Mouse (Mus musculus) stomach, embryonic 16.5 days (tissue): Measurements from ENCODE around the gene Mrpl47. TPM values are rescaled to one million over a fixed set of nuclear protein-coding genes. Genes with fewer than 3 reads are reported as not detected.
"Not testable (repeated sequence)": the region's sequence is repeated elsewhere in the genome, so short reads cannot be mapped to it uniquely, and the experiment has no call there.

Experiments used
- ATAC-seq: fragments of 200-750 bp; cut with Nextera tagmentation; 2 replicates; pipeline ENCODE4 v1.8.0; 2017; ENCODE audit warnings: moderate number of reproducible peaks, moderate TSS enrichment; ENCODE audit not compliant: insufficient read depth, low FRiP score
- H3K27ac ChIP-seq: fragments of 300-500 bp; sonication (generic); 2 replicates; pipeline ENCODE4 v1.5.1; 2014; ENCODE audit warnings: low read length
- H3K27me3 ChIP-seq: fragments of 300-500 bp; sonication (generic); 2 replicates; pipeline ENCODE4 v1.6.1; 2014; ENCODE audit warnings: low read length, control low read depth, mixed read lengths; ENCODE audit not compliant: control insufficient read depth, insufficient read depth
- H3K36me3 ChIP-seq: fragments of 300-500 bp; sonication (generic); 2 replicates; pipeline ENCODE4 v1.6.1; 2014; ENCODE audit warnings: low read length; ENCODE audit not compliant: control insufficient read depth, insufficient read depth
- H3K4me1 ChIP-seq: fragments of 300-500 bp; sonication (generic); 2 replicates; pipeline ENCODE4 v1.6.1; 2014; ENCODE audit warnings: low read length, control low read depth, mixed read lengths; ENCODE audit not compliant: control insufficient read depth, insufficient read depth
- H3K4me2 ChIP-seq: fragments of 300-500 bp; sonication (generic); 2 replicates; pipeline ENCODE4 v1.6.1; 2014; ENCODE audit warnings: low read depth, low read length, mixed read lengths
- H3K4me3 ChIP-seq: fragments of 300-500 bp; sonication (generic); replicated peaks from 2 replicates; pipeline ENCODE4 v1.5.1; 2014; ENCODE audit warnings: mild to moderate bottlenecking, low read length
- H3K9ac ChIP-seq: fragments of 300-500 bp; sonication (generic); 2 replicates; pipeline ENCODE4 v1.6.1; 2014; ENCODE audit warnings: low read length
- H3K9me3 ChIP-seq: fragments of 300-500 bp; sonication (generic); replicated peaks from 2 replicates; pipeline ENCODE4 v1.6.1; 2016; ENCODE audit warnings: low read length, control low read depth; ENCODE audit not compliant: control insufficient read depth
- WGBS: fragments of 180-500 bp; shearing (Covaris S2); extraction: QIAGEN DNeasy Blood & Tissue Kit; methylation state at CpG from one replicate; pipeline ENCODE4 v1.1.7; 2014; 5-methylcytosine and 5-hydroxymethylcytosine counted together
- polyA plus RNA-seq: library from polyadenylated mRNA; unstranded; fragments of >200 nt; fragmentation: Nextera tagmentation; extraction: Ambion mirVana; gene quantifications from 2 replicates; pipeline ENCODE4 v1.2.1, GENCODE M21; 2015

The Mrpl47 gene
- polyA plus RNA-seq = 26.4 and 28.1 TPM in 2 replicates

DNA sequence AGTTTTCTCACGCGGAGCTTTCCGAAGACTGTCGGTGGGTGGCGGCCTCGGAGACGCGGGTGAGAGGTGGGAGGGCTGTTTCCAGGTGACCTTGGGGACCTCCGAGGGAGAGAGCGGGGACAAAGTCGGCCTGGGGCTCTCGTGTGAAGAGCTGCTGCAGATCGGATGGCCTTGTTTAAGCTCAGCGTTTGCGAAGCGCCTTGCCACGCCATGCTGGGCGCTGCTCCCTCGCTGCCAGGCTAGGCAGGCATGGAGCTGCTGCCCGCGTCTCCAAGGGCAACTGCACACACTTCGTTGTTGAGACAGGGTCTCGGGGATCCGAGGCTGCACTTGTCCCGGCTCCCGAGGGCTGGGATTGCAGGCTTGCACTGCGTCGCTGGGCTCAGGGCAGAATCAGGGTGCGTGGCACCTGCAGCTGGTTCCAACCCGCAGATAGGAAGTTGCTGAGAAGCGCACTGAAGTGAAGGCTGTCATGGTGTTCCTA is at the start of gene Mrpl47:
Gene Mrpl47 (minus strand): TSS at position 434 of the 484 bp plus-strand sequence.
- no peaks in the 10 kb centered on the region for H3K27me3 ChIP-seq
- H3K36me3 ChIP-seq = peaks cover 4% of the 10 kb centered on the region; the same call in 1 of the 2 replicates
- no peaks in the 10 kb centered on the region for H3K9me3 ChIP-seq
- peak within 1 kb of the TSS; percentile 90 for H3K9ac ChIP-seq
- peak within 1 kb of the TSS; percentile 83 for H3K4me2 ChIP-seq
- under 1% methylated on average over 31 of the region's 31 CpGs for WGBS
- H3K4me1 ChIP-seq = peaks cover 8% of the 10 kb centered on the region
- H3K4me3 ChIP-seq = peak within 1 kb of the TSS; percentile 96
- peak within 1 kb of the TSS; percentile 82 for H3K27ac ChIP-seq
- peak; percentile 33; the same call in 1 of the 2 replicates for ATAC-seq

DNA sequence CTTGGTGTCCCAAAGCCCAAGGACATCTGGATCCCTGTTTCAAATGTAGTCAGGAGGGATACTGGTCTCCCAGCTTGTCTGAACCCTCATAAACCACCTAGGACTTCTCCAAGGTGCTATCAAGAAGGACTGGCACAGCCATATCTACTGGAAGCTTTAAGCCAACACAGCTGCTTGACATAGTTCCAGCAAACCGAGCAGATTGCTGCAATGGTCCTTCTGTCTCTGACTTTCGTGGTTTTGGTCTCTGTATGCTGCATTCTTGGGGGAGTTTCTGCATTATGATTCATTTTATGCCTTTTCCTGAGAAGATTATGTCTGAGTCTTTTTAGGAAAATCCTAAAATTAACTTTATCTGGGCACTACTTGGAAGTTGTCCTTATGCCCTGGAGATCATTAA is 33.4 kb upstream of the Mrpl47 start:
- ATAC-seq = no peak
- no peaks in the 10 kb centered on the region for H3K9me3 ChIP-seq
- no peak overlapping the region for H3K4me3 ChIP-seq
- H3K4me2 ChIP-seq = no peak overlapping the region
- no peaks in the 10 kb centered on the region for H3K27me3 ChIP-seq
- H3K9ac ChIP-seq = no peak overlapping the region
- H3K27ac ChIP-seq = no peak overlapping the region
- no peaks in the 10 kb centered on the region for H3K36me3 ChIP-seq
- no peaks in the 10 kb centered on the region for H3K4me1 ChIP-seq
- 59% methylated on average over 2 of the region's 2 CpGs for WGBS

DNA sequence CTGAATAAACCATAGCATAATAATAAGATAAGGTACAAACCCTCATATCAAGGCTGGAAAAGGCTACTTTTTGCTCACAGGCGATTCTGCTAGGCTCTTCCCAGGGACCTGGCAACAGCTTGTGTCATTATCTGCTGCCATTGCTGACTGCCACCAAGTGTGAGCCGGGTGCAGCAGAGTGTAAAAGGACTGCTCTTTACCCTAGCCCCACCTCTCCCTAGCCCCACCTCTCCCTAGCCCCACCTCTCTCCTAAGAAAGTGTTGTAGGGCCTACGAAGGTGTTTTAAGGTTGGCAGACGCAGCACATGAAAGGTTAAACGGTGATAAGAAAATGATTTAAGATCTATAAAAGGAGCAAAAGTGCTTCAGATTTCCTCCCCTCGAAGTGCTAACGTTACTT is 26.5 kb upstream of the Mrpl47 start:
- Histone ChIP-seq H3K4me1 (no peaks in the 10 kb centered on the region), H3K27me3 (no peaks in the 10 kb centered on the region), H3K4me3 (no peak overlapping the region), H3K9ac (no peak overlapping the region), H3K27ac (no peak overlapping the region), H3K4me2 (no peak overlapping the region), H3K9me3 (no peaks in the 10 kb centered on the region), H3K36me3 (no peaks in the 10 kb centered on the region)
- 35% methylated on average over 7 of the region's 7 CpGs for WGBS
- ATAC-seq = no peak

DNA sequence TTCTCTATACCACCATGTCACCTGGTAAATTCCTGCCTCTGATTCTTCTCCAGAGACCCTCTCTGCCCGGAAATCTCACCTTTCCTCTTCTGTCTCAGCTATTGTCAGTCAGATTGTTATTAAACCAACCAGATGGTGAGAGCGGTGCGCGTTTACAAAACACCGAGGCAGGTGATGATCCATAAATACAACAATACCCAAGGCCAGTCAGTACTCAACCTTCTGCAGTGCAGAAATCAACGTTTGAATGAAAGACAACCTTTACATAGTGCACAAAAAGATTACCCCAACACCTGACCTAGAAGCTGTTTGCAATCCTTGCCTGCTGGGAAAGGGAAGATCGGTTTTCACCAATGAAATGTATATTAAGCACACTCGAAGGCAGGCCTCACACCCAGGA is 25.6 kb upstream of the Mrpl47 start:
- WGBS = 55% methylated on average over 8 of the region's 8 CpGs
- Histone ChIP-seq H3K4me2 (no peak overlapping the region), H3K27ac (no peak overlapping the region), H3K27me3 (no peaks in the 10 kb centered on the region), H3K9me3 (no peaks in the 10 kb centered on the region), H3K4me3 (no peak overlapping the region), H3K4me1 (no peaks in the 10 kb centered on the region), H3K9ac (no peak overlapping the region), H3K36me3 (no peaks in the 10 kb centered on the region)
- ATAC-seq = no peak

DNA sequence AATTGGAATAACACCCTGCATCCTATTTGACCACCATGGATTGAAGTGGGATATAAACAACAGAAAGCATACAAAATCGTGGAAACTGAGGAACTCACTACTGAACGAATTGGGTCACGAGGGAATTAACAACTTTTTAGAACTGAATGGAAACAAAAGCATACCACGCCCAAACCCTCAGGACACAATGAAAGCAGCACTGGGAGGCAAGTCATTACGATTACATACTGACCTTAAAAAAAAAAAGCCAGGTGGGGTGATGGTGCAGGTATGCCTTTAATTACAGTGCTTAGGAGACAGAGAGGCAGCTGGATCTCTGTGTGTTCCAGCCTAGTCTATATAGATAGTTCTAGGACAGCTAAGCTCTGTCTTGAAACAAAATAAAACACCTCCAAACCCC is 21.8 kb upstream of the Mrpl47 start:
- Histone ChIP-seq H3K4me3 (no peak overlapping the region), H3K9ac (no peak overlapping the region), H3K9me3 (no peaks in the 10 kb centered on the region), H3K27ac (no peak overlapping the region), H3K36me3 (no peaks in the 10 kb centered on the region), H3K4me1 (no peaks in the 10 kb centered on the region), H3K4me2 (no peak overlapping the region), H3K27me3 (no peaks in the 10 kb centered on the region)
- 68% methylated on average over 5 of the region's 5 CpGs for WGBS
- ATAC-seq = no peak

DNA sequence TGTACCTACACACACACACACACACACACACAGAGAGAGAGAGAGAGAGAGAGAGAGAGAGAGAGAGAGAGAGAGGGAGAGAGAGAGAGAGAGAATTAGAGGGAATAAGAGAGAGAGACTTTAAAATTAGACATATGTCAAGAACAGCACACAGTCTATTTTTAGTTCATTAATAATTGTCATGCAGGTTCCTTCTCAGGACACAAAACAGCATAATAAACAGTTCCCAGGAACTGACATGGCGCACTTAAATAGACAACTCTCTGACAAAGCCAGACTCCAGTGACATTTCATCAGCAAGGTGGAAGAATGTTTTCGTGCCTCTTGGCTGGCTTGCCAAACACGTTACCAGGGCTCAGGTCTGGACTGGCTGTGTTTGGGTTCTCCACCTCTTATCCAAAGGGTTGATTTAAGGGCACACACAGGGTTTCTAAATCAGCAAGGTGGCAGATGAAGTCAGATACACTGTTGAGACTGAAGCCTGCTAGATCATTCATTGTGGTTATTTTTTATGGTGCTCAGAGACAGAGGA is 17.0 kb upstream of the Mrpl47 start:
- WGBS = 87% methylated on average over 3 of the region's 3 CpGs
- ATAC-seq = no peak
- H3K9me3 ChIP-seq = no peaks in the 10 kb centered on the region
- H3K4me2 ChIP-seq = no peak overlapping the region
- H3K27me3 ChIP-seq = no peaks in the 10 kb centered on the region
- H3K4me3 ChIP-seq = no peak overlapping the region
- H3K9ac ChIP-seq = no peak overlapping the region
- no peak overlapping the region for H3K27ac ChIP-seq
- 0 out of 2 replicates have a peak, but pooled peaks cover 13% of the 10 kb centered on the region for H3K36me3 ChIP-seq
- H3K4me1 ChIP-seq = no peaks in the 10 kb centered on the region

DNA sequence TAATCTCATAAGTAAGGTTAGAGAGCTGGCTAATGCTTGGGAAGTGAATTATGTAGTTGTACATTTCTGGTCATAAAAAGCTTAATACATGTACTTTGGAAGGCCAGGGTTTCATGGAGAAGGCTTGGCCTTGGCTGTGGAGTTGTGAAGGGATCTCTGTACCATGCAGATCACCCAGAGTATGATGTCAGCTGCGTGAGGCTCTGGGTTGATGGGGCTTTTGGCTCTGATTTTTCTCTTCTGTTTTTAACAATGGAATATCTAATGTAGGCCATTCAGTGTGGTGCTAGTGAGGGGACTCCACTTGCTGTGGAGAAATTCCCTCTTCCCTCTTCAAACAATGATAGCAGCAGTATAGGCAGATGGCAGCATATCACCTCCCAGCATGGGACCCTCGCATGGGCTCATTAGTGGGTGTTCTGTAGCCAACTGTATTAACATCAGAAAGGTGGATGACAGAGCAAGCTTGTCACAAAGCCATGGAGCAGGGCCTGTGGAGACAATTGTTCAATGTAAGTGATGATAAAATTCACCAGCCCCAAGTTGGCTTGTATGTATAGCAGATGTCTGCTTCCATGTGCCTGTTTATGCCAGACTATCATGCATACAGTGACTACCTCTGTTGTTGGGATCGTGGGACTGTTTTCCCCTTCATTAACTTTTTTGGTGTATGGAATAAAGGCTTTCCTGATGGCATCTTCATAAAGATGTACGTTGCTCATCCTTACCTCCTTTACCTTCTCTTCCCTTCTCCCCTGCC is 12.6 kb upstream of the Mrpl47 start:
- H3K36me3 ChIP-seq = peaks cover 33% of the 10 kb centered on the region
- no peak overlapping the region for H3K4me3 ChIP-seq
- no peak overlapping the region for H3K9ac ChIP-seq
- no peaks in the 10 kb centered on the region for H3K4me1 ChIP-seq
- H3K4me2 ChIP-seq = no peak overlapping the region
- H3K27ac ChIP-seq = no peak overlapping the region
- H3K27me3 ChIP-seq = no peaks in the 10 kb centered on the region
- no peak for ATAC-seq
- WGBS = 90% methylated on average over 4 of the region's 4 CpGs
- H3K9me3 ChIP-seq = no peaks in the 10 kb centered on the region

DNA sequence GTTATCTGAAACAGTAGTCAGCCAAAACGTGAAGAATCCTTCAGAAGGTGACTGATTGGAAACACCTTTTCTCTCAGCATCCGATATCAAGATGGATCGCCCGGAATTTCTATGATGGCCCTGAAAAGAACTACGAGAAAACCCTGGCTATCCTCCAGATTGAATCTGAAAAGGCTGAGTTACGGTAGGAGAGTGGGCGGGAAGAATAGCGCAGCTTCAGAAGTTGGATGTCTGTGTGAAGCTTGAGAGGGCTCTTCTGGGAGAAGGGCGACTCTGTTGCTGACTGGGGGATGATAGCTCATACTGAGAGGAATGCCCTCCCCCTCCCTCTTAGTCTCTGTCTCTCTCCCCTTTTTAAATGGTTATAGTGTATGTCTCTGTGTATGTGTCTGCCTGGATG is 11.0 kb upstream of the Mrpl47 start:
- peaks cover 33% of the 10 kb centered on the region for H3K36me3 ChIP-seq

DNA sequence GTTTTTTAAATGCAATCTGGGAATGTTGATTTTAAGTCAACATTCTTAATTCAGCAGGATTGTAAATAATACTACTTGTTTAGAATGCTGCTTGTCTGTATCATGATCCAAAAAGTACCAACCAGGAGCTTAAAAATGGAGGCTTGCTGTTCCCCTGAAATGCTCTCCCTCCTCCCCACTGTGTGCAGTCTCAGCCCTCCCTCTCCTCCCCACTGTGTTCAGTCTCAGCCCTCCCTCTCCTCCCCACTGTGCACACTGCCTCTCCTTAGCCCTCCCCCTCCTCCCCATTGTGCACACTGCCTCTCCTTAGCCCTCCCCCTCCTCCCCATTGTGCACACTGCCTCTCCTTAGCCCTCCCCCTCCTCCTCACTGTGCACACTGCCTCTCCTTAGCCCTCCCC is 8.0 kb upstream of the Mrpl47 start:
- H3K36me3 ChIP-seq = peaks cover 20% of the 10 kb centered on the region
- H3K27me3 ChIP-seq, H3K27ac ChIP-seq, H3K4me1 ChIP-seq, H3K9ac ChIP-seq, H3K9me3 ChIP-seq, ATAC-seq, H3K4me3 ChIP-seq, H3K4me2 ChIP-seq: not testable (repeated sequence)

More for the DNA sequence above, 11.0 kb upstream of the Mrpl47 start:
- Histone ChIP-seq H3K4me2 (no peak overlapping the region), H3K9me3 (no peaks in the 10 kb centered on the region), H3K27ac (no peak overlapping the region), H3K4me3 (no peak overlapping the region), H3K4me1 (no peaks in the 10 kb centered on the region), H3K27me3 (no peaks in the 10 kb centered on the region), H3K9ac (no peak overlapping the region)
- ATAC-seq = no peak
- 89% methylated on average over 9 of the region's 9 CpGs for WGBS
